15 mouse cellular contexts compared by ENCODE assay signal in the genomic region with DNA sequence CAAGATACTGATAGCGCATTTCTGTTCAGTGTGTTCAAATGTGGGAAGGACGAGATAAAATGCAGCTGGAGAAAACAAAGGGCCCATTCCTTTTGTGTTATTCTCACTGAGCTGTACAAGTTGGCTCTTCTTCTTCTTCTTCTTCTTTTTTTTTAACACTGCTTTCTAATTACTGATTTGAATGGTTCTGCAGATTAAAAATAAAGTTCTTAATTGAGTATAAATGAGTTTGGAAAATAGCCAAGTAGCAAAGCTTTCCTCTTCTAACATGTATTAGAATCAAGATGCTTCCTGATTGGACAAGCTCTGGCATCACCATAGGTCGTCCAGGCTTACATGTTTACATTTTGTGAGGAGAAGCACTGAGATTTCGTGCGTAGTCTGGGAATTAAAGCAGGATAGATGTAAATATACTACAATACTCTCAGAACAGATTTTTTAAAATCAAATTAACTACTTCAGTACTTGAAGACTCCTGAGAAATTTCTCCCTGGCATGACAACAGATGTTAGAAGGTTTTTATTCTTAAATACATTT.
"Had no signal": no experiment of that assay in that cellular context is flagged by ENCODE, and none has a peak within 500 bp of the region (broad histone marks: within the 10 kb centered on the region; RNA-seq: fewer than 3 reads in every experiment).

No protein-coding gene starts in this region.

- H3K9me3 ChIP-seq: liver, embryonic 13.5 days; megakaryocyte, embryonic 14.5 days; midbrain, embryonic 12.5 days had no signal

- H3K27ac ChIP-seq: kidney, postnatal 0 days; layer of hippocampus, adult 2 months; liver, embryonic 13.5 days; midbrain, embryonic 12.5 days had no signal

- H3K4me1 ChIP-seq: liver, embryonic 13.5 days; megakaryocyte, embryonic 14.5 days; midbrain, embryonic 12.5 days had no signal

- DNase-seq: kidney, adult 2 months; kidney, postnatal 25 days; layer of hippocampus, adult 9-11 months; liver, embryonic 13.5 days; lung, adult 2 months; lung, postnatal 36 days; right cerebral cortex, postnatal 25 days; thymus, adult 18-20 months; thymus, postnatal 36 days had no signal

- ATAC-seq: intestine, postnatal 0 days; lung, postnatal 0 days had no signal

- H3K4me3 ChIP-seq: layer of hippocampus, adult 2 months; liver, embryonic 13.5 days; megakaryocyte, embryonic 14.5 days; midbrain, embryonic 12.5 days had no signal

- H3K9ac ChIP-seq: liver, embryonic 13.5 days; midbrain, embryonic 12.5 days had no signal

- H3K4me2 ChIP-seq: liver, embryonic 13.5 days; midbrain, embryonic 12.5 days had no signal

- H3K27me3 ChIP-seq: liver, embryonic 13.5 days; megakaryocyte, embryonic 14.5 days; midbrain, embryonic 12.5 days had no signal

- H3K36me3 ChIP-seq: liver, embryonic 13.5 days; midbrain, embryonic 12.5 days had no signal
